Mouse (Mus musculus): ENCODE measurements at regions not wholly inside any gene's neighbourhood (a gene's known extent, or its start where the extent isn't known, plus 50 kb on each side); places are given as distances from the start of the nearest gene placed in this dataset.

DNA sequence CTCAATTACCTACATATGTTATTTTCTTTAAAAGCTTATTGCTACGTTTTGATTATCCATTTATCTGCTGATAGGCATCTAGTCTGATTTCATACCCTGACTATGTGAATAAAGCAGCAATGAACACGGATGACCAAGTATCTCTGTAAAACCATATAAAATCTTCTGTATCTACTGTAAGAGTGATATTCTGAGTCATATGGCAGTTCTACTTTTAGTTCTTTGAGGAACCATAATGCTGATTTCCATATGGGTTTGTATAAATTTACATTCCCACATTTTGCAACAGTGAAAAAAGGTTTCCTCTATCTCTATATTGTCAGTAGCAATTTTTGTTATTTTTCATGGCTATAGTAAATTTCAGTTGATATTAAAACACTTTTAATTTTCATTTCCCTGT is 280.6 kb downstream of the Fsip2 start:
- DNase-seq (ENCODE audit: low spot score): no peak

DNA sequence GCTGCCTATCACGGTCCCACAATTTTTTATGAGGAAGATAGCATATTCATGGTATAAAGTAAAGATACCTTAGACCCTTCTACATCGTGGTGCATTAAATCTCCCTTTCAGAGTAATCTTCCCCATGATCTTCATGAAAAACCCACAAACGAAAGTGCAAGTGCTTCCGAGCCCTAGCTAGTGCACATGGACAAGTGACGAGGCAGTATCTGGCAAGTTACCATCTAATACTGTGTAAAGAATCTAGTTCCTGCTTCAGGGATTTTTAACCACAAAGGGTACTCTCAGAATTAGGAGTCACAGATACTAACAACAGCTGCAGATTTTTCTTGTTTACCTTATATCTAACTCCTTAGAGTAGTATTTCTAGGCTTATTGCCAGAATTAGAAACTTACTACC is 282.8 kb downstream of the Fsip2 start:
- DNase-seq (ENCODE audit: low spot score): no peak

DNA sequence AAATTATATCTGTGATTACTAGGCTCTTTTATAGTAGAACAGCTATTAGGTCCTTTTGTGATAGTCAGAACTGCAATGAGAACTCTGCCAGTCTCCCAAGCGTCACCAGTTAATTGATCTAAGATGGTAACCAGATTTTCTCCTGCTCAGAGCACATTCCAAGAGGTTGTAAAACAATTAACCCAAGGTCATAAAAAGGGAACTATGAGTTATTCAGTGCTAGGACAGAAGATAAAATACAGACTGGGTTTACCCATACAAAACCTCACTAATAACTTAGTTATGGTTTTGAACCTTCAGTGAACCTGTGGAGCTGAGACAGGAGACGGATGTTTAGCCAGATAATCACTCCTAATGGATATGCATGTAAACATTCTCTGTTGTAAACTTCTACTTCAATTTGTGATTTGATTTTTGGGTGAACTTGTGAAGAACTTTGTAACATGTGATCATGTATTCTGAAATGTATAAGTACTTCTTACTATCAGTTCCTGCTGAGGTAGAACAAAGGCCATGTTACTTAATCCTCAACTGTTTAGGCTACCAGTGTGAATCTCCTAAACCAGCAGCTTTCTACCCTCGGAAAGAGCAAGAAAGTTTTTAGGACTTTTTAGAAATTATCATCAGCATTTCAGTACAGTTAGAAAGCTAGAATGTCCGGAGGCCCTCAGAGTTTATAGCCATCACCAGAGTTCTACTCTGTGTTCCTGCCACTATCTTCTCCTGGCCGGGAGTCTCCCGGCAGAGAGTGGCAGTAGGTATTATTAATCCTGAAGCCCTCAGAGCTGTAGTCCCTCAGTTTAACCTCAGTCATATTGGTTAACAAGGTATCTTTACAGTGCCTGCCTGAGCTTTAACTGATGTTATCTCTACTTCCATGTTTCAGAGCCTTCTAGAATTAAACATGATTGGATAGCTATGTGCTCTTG is 308.0 kb downstream of the Fsip2 start:
- no peak for DNase-seq (ENCODE audit: low spot score)

DNA sequence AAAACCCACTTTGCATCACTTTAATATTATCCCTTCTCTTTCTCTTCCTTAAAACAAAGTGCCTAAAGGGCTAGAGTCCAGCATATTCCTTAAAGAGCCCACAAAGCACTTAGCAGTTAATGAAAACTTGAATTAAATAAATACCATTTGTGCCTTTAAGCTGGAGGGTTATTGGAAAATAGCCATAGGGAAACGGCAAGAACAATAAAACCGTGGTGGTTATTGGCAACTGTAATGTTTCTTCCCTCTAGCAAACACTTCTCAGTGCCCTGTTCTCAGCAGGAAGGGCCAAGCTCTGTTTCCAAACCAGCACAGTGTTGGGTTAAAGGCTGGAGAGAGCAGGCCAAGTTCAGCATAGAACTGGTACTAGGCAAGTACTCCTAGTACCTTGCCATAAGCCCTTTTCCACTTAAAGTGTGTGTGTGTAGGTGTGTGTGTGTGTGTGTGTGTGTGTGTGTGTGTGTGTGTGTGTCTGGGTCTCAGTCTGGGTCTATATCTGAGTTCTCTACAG is 313.4 kb downstream of the Fsip2 start:
- peak; percentile 4 for DNase-seq (ENCODE audit: low spot score)

DNA sequence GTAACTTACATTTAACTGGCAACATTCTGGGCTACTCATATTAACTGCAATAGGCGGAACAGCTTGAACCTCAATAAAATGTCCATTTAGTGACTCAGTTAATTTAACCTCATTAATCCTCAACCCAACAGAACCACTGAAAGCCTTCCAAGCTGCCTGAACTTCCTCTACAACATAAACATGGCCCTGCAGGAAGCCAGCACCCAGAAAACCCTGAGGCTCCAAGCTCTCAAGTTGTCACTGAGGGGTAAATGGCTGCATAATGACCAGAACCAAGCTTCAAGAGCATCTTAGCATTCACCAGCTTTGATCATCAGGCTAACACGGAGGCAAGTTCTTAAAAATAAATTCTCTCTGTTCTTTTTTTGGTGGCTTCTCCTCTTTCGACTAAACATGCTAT is 315.2 kb downstream of the Fsip2 start:
- DNase-seq (ENCODE audit: low spot score): no peak

DNA sequence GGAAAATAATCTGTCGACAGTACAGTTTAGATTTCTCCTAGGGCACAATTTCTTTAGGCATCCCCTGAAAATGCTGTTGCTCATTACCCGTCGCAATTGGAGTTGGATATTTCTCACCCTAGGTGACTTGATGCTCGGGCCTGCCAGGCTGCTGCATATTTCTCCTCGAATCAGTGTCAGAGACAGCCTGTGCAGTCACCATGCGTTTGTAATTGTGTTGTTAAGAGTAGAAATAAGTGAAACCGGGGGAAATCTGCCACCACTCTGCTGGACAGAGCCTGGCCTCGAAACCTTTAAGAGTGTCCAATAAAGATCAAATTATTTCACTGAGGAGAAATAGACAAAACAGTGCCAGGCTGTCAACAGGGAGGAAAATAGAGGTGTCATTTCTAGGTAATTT is 340.7 kb upstream of the Zc3h15 start:
- DNase-seq (ENCODE audit: low spot score): no peak

DNA sequence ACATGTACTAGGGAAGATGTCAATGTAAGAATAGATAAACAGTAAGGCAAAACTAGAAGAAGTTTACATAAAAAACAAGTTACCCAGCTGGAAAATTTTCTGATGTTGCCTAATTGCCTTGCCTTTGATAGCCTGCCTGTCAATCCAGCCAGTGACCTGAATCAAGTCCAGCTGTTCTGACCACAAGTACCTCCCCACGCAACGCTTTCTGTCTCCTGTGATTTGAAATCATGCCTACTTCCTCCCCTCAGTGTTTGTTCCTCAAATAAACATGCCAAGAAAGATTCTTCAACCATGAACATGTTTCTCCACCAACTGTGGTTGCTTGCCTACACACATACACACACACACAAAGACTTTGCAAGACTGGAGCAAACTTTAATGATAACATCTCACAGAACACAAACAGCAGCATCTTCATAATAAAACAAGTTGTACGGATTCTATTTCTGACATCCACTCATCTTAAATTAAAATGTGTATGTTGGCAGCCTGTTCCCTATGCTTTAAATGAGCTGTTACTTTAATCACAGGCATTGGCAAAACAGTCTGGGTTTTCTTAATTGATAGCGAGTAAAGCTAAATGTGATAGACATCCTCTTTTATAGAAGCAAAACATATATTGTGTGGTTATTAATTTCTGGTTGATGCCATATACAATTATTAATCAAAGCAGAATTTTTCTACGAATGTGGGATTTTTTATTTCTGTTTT is 312.0 kb upstream of the Zc3h15 start:
- no peak for DNase-seq (ENCODE audit: low spot score)

DNA sequence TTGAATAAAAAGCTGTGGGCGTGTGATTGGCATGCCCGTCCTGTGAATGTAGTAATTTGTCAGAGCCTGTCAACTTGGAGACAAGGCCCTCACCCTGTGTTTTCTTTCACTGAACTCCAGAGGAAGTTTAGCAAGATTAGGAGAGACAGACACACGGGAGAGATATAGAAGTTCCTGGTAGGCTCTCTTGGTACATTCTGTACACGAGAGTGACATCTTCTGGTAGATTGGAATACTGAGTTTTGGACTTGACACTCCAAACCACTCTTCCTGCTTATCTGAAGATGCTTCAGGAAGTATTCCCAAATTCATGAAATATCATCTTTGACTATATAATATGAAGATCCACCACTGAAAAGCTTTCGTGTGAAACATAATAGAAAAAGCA is 311.5 kb upstream of the Zc3h15 start:
- no peak for DNase-seq (ENCODE audit: low spot score)

DNA sequence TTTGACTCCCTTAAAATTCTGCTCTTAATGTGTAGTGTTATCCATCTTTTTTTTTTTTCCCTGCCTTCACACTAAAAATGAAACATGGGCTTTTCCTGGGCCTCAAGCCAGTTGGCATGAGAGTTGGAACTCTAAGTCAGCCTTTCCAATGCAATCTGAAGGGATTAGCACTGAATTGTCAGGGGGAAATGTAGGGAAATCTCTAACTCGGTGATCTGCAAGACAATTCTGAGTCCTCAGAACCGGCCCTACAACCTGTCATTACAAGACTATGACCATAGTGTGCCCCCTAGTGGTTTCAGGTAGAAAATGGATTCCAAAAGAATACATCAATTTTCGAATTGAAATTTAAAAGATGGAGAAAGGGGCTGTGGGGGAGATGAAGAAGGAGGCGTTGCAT is 306.9 kb upstream of the Zc3h15 start:
- peak; percentile 21 for DNase-seq (ENCODE audit: low spot score)

DNA sequence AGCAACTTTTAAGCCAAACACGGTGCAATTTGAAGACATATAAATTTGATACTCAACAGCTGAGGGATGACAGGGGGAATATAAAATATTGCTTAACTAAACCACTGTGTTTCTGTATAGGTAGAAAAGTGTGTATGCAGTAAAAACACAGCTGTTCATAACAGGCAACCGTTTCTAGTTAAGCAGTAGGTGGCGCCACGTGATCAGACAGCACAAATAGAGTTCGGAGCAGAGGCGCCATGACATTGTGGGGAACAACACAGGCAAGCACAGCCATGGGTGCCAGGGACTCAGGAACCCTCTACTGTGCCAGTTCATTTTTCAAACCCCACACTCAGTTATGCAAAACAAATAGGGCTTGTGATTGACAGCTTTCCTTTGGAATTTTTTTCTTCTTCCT is 304.1 kb upstream of the Zc3h15 start:
- DNase-seq (ENCODE audit: low spot score): no peak
